Mouse (Mus musculus) B cell, adult 2 months (primary cell): ENCODE results near the gene Noa1.

ENCODE experiments used
- DNase-seq, 2 experiments: peaks; one replicate each; pipeline ENCODE4 v3.0.0; 2022

The Noa1 gene

GRCm38 (mm10) chr5:77252115-77252827, 57.6 kb downstream of the Noa1 start:
- peak in 1 of 2 experiments; percentile 22 for DNase-seq

GRCm38 (mm10) chr5:77251656-77252055, 58.2 kb downstream of the Noa1 start:
- no peak for DNase-seq

GRCm38 (mm10) chr5:77250083-77250482, 59.8 kb downstream of the Noa1 start:
- DNase-seq: no peak

GRCm38 (mm10) chr5:77245787-77246671, 63.9 kb downstream of the Noa1 start:
- peak; percentile 68 to 70 for DNase-seq

- peak in 1 of 2 experiments; percentile 48 for DNase-seq
Measured at GRCm38 (mm10) chr5:77245463-77245786, 64.5 kb downstream of the Noa1 start.

GRCm38 (mm10) chr5:77244331-77244987, 65.4 kb downstream of the Noa1 start:
- DNase-seq: no peak
